Mouse (Mus musculus): ENCODE data around the gene Lasp1.

Gene Lasp1

GRCm38 (mm10) chr11:97797369-97798082, 1.3 kb upstream of the Lasp1 start:
- DNase-seq: no peak

GRCm38 (mm10) chr11:97798083-97798435, 741 bp upstream of the Lasp1 start:
- DNase-seq: no peak

- peak; percentile 85 for DNase-seq
These were observed 570 bp downstream of the Lasp1 start for GRCm38 (mm10) chr11:97799146-97799993.

- DNase-seq: peak; percentile 54
These were observed 1.3 kb downstream of the Lasp1 start for GRCm38 (mm10) chr11:97799994-97800690.

- no peak for DNase-seq
These were observed 2.0 kb downstream of the Lasp1 start for GRCm38 (mm10) chr11:97800691-97801408.

GRCm38 (mm10) chr11:97801409-97802193, 2.8 kb downstream of the Lasp1 start:
- DNase-seq: peak; percentile 56

- no peak for DNase-seq
These were observed 3.3 kb downstream of the Lasp1 start for GRCm38 (mm10) chr11:97802194-97802470.

- no peak for DNase-seq
These were observed 3.7 kb downstream of the Lasp1 start for GRCm38 (mm10) chr11:97802495-97802894.

- no peak for DNase-seq
These were observed 5.0 kb downstream of the Lasp1 start for GRCm38 (mm10) chr11:97803847-97804246.

GRCm38 (mm10) chr11:97804841-97805661, 6.3 kb downstream of the Lasp1 start:
- DNase-seq: no peak

GRCm38 (mm10) chr11:97805662-97806612, 7.1 kb downstream of the Lasp1 start:
- no peak for DNase-seq

GRCm38 (mm10) chr11:97806613-97806964, 7.8 kb downstream of the Lasp1 start:
- no peak for DNase-seq

- no peak for DNase-seq
These were observed 8.8 kb downstream of the Lasp1 start for GRCm38 (mm10) chr11:97807626-97808025.

- DNase-seq: no peak
These were observed 9.3 kb downstream of the Lasp1 start for GRCm38 (mm10) chr11:97808093-97808492.

- no peak for DNase-seq
These were observed 9.9 kb downstream of the Lasp1 start for GRCm38 (mm10) chr11:97808621-97809234.

GRCm38 (mm10) chr11:97809235-97810121, 10.7 kb downstream of the Lasp1 start:
- no peak for DNase-seq

- DNase-seq: no peak
These were observed 11.6 kb downstream of the Lasp1 start for GRCm38 (mm10) chr11:97810356-97810755.

- DNase-seq: no peak
These were observed 12.2 kb downstream of the Lasp1 start for GRCm38 (mm10) chr11:97810970-97811369.

All from right cerebral cortex, postnatal 14 days (tissue).